Mouse (Mus musculus) kidney, adult 10 weeks (tissue): Measurements from ENCODE around the gene 1190007I07Rik. TPM values are rescaled to one million over a fixed set of nuclear protein-coding genes. Genes with fewer than 3 reads are reported as not detected.

Experiments
- polyA plus RNA-seq: library from polyadenylated mRNA; stranded (reverse); fragments of 350-450 nt; fragmentation: Illumina TruSeq; extraction: RNeasy Lipid Tissue Mini Kit (QIAGEN cat#74804); gene quantifications from one replicate; pipeline ENCODE4 v1.2.3, GENCODE M21; 2014; ENCODE audit warnings: low read depth, low replicate concordance

1190007I07Rik gene
- 22.0 TPM for polyA plus RNA-seq

GRCm38 (mm10) chr10:82622671-82623552, at the start of gene 1190007I07Rik:
Gene 1190007I07Rik (minus strand): TSS chr10:82623228.

GRCm38 (mm10) chr10:82629586-82630255, 6.7 kb upstream of the 1190007I07Rik start, which contains the start of gene Tdg:
Gene Tdg (plus strand): TSS chr10:82629828.

Other genes with a start within 250 kb of the 1190007I07Rik start
- not detected for gene Gm1553, start 130.6 kb downstream of the 1190007I07Rik start, polyA plus RNA-seq
- gene Tdg, start 6.6 kb upstream of the 1190007I07Rik start, polyA plus RNA-seq: 20.4 TPM
- 0.77 TPM for gene Glt8d2, start 67.4 kb upstream of the 1190007I07Rik start, polyA plus RNA-seq
- gene Hcfc2, start 72.9 kb upstream of the 1190007I07Rik start, polyA plus RNA-seq: 56.4 TPM
- gene Nfyb, start 140.9 kb upstream of the 1190007I07Rik start, polyA plus RNA-seq: 28.6 TPM
- 97.1 TPM for gene Txnrd1, start 210.7 kb upstream of the 1190007I07Rik start, polyA plus RNA-seq
- 0.49 TPM for gene Eid3, start 243.4 kb upstream of the 1190007I07Rik start, polyA plus RNA-seq